Mouse (Mus musculus) left cerebral cortex, adult 2 months (tissue): Measurements from ENCODE around the gene Pgam5. TPM values are rescaled to one million over a fixed set of nuclear protein-coding genes. Genes with fewer than 3 reads are reported as not detected.

ENCODE experiments used
- DNase-seq, 2 experiments: peaks; one replicate each; pipeline ENCODE4 v3.0.0; 2021 to 2022; ENCODE audit warnings: low spot score in 2 of 2, mixed read lengths in 1 of 2; ENCODE audit errors: extremely low spot score in 1 of 2
- H3K27ac ChIP-seq: fragments of 200-600 bp; 2 replicates; pipeline ENCODE4 v1.8.1; 2022
- H3K4me3 ChIP-seq: fragments of 200-600 bp; 2 replicates; pipeline ENCODE4 v1.8.1; 2022
- CTCF ChIP-seq: fragments of 200-600 bp; IDR thresholded peaks from 2 replicates; pipeline ENCODE4 v1.8.1; 2022; ENCODE audit warnings: antibody characterized with exemption, mild to moderate bottlenecking, moderate library complexity
- intact Hi-C: fragments of 180-260 bp; cut with DNase I; formaldehyde crosslinking; loops from one replicate; pipeline ENCODE4 v1.15.1; 2025
- long read RNA-seq, 2 experiments: library from polyadenylated mRNA; stranded (forward); transcript quantifications; one replicate each; pipeline ENCODE4 v2.0.0; 2021; ENCODE audit warnings: borderline mapping rate in 2 of 2
- total RNA-seq, 2 experiments: library from RNA; stranded (reverse); gene quantifications; 2 replicates each; pipeline ENCODE4 v1.2.3; 2021

Gene Pgam5
- 10 to 100 TPM; 58.9 to 60.0 TPM for total RNA-seq
- long read RNA-seq, experiment 1, transcript Pgam5-202 (6 exons, 2,098 nt), result minor isoform, 39 of 101 reads
- long read RNA-seq, experiment 1, transcript Pgam5-201 (6 exons, 2,044 nt), result major isoform, 53 of 101 reads
- long read RNA-seq, experiment 1, partial matches to known transcripts, result 4 of 101 reads
- long read RNA-seq, experiment 1, other reads (novel, unspliced or antisense), result 5 of 101 reads
- long read RNA-seq, experiment 2, transcript Pgam5-202 (6 exons, 2,098 nt), result major isoform, 34 of 77 reads
- long read RNA-seq, experiment 2, transcript Pgam5-201 (6 exons, 2,044 nt), result minor isoform, 32 of 77 reads
- long read RNA-seq, experiment 2, partial matches to known transcripts, result 3 of 77 reads
- long read RNA-seq, experiment 2, other reads (novel, unspliced or antisense), result 8 of 77 reads

GRCm38 (mm10) chr5:110269141-110270101 lies at the start of gene Pgam5:
TSS of gene Pgam5 (minus strand) at chr5:110269913.
- intact Hi-C loops, result no loop called here
- Histone ChIP-seq H3K27ac (peak within 1 kb of the TSS; percentile 51), H3K4me3 (peak within 1 kb of the TSS; percentile 77)
- peak; percentile 87 to 89 for DNase-seq
- peak; percentile 84 for TF ChIP-seq CTCF

DNA sequence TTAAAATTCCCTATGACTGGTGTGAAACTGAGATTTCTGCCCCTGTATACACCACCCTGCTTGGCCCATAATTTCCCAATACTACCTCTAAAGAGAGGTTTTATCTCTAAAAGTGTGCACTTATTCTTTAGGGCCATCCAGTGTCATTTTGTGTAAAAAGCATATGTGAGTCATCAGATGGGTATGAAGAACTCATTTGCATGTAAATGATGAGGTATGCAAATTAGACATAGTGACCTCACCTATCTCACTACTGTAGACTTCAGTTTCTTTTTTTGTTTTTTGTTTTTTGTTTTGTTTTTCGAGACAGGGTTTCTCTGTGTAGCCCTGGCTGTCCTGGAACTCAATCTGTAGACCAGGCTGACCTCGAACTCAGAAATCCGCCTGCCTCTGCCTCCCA lies 43.4 kb upstream of the Pgam5 start:
- Histone ChIP-seq H3K4me3 (no peak overlapping the region), H3K27ac (no peak overlapping the region)
- DNase-seq, result no peak
- no peak for TF ChIP-seq CTCF
- intact Hi-C loops, result no loop called here

GRCm38 (mm10) chr5:110308861-110309260 lies 39.1 kb upstream of the Pgam5 start:
- DNase-seq, result no peak
- intact Hi-C loops, result no loop called here
- Histone ChIP-seq H3K27ac (no peak overlapping the region), H3K4me3 (no peak overlapping the region)
- TF ChIP-seq CTCF, result no peak

GRCm38 (mm10) chr5:110300591-110300990 lies 30.9 kb upstream of the Pgam5 start:
- Histone ChIP-seq H3K4me3 (no peak overlapping the region), H3K27ac (no peak overlapping the region)
- intact Hi-C loops, result no loop called here
- TF ChIP-seq CTCF, result no peak
- no peak for DNase-seq

- intact Hi-C loops, result no loop called here
- TF ChIP-seq CTCF, result no peak
- DNase-seq, result no peak
Measured at GRCm38 (mm10) chr5:110296637-110297036, 26.9 kb upstream of the Pgam5 start.

DNA sequence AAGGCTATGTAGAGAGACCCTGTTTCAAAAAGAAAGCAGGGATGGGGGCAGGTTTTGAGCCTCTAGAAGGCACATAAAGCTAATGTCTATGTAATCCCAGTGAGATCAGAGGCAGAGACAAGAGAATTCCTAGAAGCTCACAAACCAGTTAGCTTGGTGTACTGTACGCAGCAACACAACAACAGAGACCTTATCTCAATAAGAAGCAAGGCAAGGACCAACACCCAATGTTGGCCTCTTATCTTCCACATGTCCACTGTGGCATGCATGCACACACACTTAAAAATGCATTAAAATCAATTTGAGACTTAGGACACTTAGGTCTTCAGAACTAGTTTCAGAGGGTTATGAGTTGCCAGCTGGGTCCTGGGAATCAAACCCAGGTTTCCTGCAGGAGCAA lies 21.9 kb upstream of the Pgam5 start:
- Histone ChIP-seq H3K4me3 (no peak overlapping the region), H3K27ac (no peak overlapping the region)
- intact Hi-C loops, result no loop called here
- DNase-seq, result no peak
- no peak for TF ChIP-seq CTCF

More at GRCm38 (mm10) chr5:110296637-110297036, 26.9 kb upstream of the Pgam5 start:
- Histone ChIP-seq H3K4me3 (no peak overlapping the region), H3K27ac (no peak overlapping the region)

GRCm38 (mm10) chr5:110287084-110287475 lies 17.4 kb upstream of the Pgam5 start:
- Histone ChIP-seq H3K27ac (no peak overlapping the region), H3K4me3 (no peak overlapping the region)
- intact Hi-C loops, result no loop called here
- DNase-seq, result no peak
- TF ChIP-seq CTCF, result no peak

DNA sequence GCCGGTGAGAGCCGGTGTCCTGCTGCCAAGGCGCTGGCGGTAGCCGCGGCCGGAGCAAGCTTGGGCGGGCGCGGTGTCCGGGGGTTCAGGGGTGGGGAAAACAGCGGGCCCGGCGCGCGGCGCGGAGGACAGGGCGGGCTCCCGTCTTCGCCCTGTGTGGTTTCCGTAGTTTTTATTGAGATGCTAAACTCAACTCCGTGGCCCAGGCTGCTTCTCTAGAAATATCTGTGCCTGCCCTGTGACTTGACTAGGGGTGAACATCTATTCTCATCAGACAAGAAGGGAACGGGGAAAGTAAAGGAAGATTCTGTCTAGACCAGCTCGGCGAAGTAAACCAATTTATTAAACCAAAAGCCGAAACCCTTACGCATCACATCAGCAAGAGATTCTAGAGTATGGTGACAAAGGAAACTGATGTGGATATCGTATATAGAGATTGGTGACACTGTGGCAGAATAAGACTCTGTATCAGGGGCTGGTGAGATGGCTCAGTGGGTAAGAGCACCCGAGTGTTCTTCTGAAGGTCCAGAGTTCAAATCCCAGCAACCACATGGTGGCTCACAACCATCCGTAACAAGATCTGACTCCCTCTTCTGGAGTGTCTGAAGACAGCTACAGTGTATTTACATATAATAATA lies 16.9 kb upstream of the Pgam5 start:
- Histone ChIP-seq H3K27ac (no peak overlapping the region), H3K4me3 (peak overlapping the region; percentile 74)
- TF ChIP-seq CTCF, result no peak
- intact Hi-C loops, result no loop called here
- no peak for DNase-seq

DNA sequence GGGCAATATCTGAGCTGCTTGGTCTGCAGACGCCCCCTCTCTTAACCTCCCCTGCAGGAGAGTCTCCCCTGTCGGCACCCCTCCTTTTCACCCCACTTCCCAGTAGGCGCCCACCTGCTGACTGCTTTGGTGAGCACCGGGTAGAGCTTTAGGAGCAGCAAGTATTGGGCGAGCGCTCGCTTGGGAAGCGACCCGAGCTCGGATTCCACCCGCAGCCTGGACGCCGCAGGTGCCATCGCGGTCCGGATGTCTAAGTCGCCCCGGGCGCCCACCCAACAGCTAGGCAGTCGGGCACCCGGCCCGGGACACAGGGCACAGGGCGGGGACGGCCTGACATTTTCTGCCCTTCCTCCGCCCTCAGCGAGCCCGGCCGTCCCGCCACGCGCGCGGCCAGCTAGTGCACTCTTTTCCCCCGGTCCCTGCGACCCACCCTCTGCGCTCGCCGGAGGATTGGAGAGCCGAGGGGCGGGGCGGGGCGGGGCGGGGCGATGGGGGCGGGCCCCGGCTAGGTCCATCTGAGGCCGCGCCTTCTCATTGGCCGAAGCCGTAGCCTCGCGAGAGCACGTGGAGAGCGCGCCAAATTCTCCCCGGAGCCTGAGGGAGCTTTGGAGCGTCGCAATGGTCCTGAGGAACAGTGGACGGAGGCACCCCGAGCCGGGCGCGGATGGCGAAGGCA lies 16.2 kb upstream of the Pgam5 start, which contains the start of the genes Pxmp2 and Pole:
Gene Pxmp2, minus strand, starts transcription at position 417 of the 676 bp plus-strand sequence.
Gene Pole, plus strand, starts transcription at position 537 of the 676 bp plus-strand sequence.
- Histone ChIP-seq H3K4me3 (peak within 1 kb of the TSS; percentile 74), H3K27ac (peak within 1 kb of the TSS; percentile 32; the same call in 1 of the 2 replicates)
- intact Hi-C loops, result loop anchor here (2.0 kb wide), 1 partner anchor 53 kb away; no protein-coding TSS in a partner anchor
- TF ChIP-seq CTCF, result no peak
- peak; percentile 80 to 82 for DNase-seq

DNA sequence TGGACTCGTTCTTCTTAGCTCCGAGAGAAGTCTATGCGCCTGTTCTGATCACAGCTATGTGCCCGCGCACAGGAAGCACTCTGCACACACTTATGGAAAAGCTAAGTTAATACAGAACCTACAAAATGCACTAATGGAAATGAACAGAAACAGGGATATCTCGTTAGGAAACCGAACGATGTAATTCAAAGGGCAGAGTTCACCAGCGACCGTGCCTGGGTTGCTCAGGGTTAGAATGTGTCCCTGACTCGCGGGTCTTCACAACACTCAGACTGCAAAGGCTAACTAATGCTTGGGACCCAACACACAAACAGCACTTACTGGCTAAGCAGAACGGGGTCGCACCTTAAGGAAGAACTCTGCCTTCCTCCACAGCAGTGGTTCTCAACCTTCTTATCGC lies 15.4 kb upstream of the Pgam5 start:
- H3K4me3 ChIP-seq, result peak overlapping the region; percentile 74
- TF ChIP-seq CTCF, result no peak
- no peak overlapping the region for H3K27ac ChIP-seq
- DNase-seq, result no peak
- intact Hi-C loops, result loop anchor here (2.0 kb wide), 1 partner anchor 52 kb away; no protein-coding TSS in a partner anchor

DNA sequence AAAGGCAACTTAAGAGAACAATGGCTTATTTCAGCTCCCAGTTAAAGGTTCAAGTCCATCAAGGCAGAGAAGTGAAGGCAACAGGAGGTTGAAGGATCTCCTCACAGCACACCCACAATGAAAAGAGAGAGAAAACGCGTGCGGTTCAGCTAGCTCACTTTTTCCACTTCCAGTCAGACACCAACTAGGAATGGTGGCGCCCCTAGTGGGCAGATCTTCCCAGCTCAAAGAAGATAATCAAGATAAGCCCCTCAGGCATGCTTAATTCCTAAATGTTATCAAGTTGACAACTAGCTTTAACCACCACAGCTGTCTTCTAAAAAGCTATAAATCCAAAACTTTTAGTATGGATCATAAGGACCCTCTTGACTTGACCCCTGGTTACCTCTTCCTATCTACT lies 14.8 kb upstream of the Pgam5 start:
- intact Hi-C loops, result loop anchor here (2.0 kb wide), 1 partner anchor 52 kb away; no protein-coding TSS in a partner anchor
- DNase-seq, result no peak

More for the DNA sequence above, 14.8 kb upstream of the Pgam5 start:
- TF ChIP-seq CTCF, result peak; percentile 54
- Histone ChIP-seq H3K27ac (no peak overlapping the region), H3K4me3 (no peak overlapping the region)
